Mouse (Mus musculus): ENCODE results near the gene Rbfox3.

DNA sequence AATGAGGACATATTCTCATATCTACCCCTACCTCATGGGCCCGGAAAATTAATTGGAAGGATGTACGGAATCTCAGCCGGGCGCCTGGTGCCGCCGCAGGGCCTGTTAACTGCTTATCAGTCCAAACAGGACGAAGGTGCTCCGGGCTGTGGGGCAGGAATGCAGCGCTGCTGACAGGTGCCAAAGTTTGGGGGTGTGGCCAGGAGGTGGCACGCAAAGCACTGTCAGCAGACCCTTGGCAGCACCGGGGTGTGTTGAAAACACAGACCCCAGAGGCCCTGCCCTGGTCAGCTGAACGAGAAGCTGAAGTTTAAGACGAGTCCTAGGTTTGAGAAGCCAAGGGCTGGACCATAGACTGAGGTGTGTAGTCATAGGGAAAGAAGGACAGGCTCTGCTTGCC, 468.7 kb downstream of the Rbfox3 start:
- TF ChIP-seq POLR2A (IDR thresholded peaks at IDR 0.05; ENCODE audit: low read depth, low read length) = no peak
- TF ChIP-seq CTCF (IDR thresholded peaks at IDR 0.05; ENCODE audit: extremely low read depth, insufficient read length, insufficient replicate concordance, low read depth, low read length) = no peak

Data from small intestine, adult 2 months (tissue).